16 mouse cellular contexts compared by ENCODE assay signal in genomic region chr7:28977556-28977955, GRCm38 (mm10).
"Had no signal": no experiment of that assay in that cellular context is flagged by ENCODE, and none has a peak within 500 bp of the region (broad histone marks: within the 10 kb centered on the region; RNA-seq: fewer than 3 reads in every experiment).

No protein-coding gene starts in this region.

- H3K27ac ChIP-seq: left cerebral cortex, adult 2 months; limb, embryonic 12.5 days; lung, embryonic 15.5 days; macrophage; midbrain, embryonic 15.5 days; neural tube, embryonic 12.5 days had no signal

- H3K9ac ChIP-seq: limb, embryonic 12.5 days; lung, embryonic 15.5 days; midbrain, embryonic 15.5 days; neural tube, embryonic 12.5 days had no signal

- ATAC-seq: intestine, postnatal 0 days; midbrain, embryonic 15.5 days had no signal

- H3K27me3 ChIP-seq: limb, embryonic 12.5 days; lung, embryonic 15.5 days; megakaryocyte, embryonic 14.5 days; midbrain, embryonic 15.5 days; neural tube, embryonic 12.5 days had no signal

- DNase-seq: liver; lung, postnatal 14 days; retina, postnatal 1 day; right cerebral cortex, postnatal 4 days; spleen, adult 18-20 months; thymus, adult 18-20 months; thymus, postnatal 14 days had no signal

- H3K9me3 ChIP-seq: limb, embryonic 12.5 days; lung, embryonic 15.5 days; megakaryocyte, embryonic 14.5 days; midbrain, embryonic 15.5 days; neural tube, embryonic 12.5 days had no signal

- H3K4me2 ChIP-seq: limb, embryonic 12.5 days; lung, embryonic 15.5 days; midbrain, embryonic 11.5 days; midbrain, embryonic 15.5 days; neural tube, embryonic 12.5 days had no signal

- H3K4me3 ChIP-seq: left cerebral cortex, adult 2 months; limb, embryonic 12.5 days; lung, embryonic 15.5 days; megakaryocyte, embryonic 14.5 days; midbrain, embryonic 15.5 days; neural tube, embryonic 12.5 days had no signal
